Mouse (Mus musculus) kidney, postnatal 14 days (tissue): ENCODE results near the gene Pde2a.

Experiments used
- DNase-seq: peaks from one replicate; pipeline ENCODE4 v3.0.0; 2022; ENCODE audit warnings: mixed read lengths

Pde2a gene

DNA sequence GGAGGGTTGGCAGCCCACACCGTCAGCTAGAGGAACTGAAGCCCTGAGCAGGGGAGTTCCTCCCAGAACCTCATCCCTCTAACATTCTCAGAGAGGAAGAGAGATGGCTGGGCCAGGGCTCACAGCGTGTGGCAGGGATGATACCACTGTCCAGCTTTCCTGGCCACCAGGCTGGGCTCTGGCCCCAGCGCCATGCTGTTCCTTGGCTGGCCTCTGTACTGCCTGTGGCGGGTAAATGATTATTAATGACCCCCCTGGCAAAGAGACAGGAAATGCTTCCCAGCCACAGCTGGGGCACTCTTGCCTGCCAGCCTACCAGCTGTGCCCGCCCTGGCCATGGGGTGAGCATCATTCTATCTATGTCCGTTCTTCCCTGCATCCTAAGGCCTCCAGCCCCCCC, 33.6 kb downstream of the Pde2a start:
- no peak for DNase-seq

DNA sequence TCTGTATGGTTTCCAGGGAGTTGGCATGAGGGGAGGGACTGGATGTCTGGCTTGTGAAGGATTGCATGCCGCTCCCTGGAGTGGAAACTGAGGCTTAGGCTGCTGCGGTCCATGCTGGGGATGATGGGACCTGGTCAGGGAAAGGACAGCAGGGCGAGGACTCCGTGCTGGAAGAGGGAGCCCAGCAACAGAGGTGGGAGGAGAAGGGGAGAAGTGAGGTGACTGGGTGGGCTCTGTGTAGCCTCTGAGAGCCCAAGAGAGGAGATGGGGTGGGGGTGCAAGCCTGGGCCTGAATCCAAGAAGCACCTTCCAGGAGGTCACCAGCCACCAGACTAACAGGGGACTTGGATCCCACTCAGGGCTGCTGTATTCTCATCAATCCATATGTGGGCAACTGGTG, 34.8 kb downstream of the Pde2a start:
- DNase-seq = no peak

DNA sequence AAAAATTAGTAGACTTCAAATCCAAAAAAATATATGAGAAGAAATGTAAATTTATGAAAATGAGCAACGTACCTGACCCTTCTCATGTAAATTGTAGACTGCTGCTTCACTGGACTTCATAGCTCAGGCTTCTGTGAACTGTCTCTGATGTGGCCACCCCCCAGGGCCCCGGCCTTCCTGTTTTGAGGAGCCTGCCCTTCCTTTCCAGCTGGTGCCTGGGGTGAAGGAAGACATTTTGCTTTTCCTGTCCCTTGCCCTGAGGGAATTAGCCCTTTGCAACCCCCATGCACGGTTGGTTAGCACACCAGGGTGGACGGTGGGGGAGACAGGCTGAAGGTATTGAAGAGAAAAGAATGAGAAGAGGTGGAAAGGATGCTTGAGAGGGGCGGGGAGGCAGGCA, 35.3 kb downstream of the Pde2a start:
- DNase-seq = no peak

DNA sequence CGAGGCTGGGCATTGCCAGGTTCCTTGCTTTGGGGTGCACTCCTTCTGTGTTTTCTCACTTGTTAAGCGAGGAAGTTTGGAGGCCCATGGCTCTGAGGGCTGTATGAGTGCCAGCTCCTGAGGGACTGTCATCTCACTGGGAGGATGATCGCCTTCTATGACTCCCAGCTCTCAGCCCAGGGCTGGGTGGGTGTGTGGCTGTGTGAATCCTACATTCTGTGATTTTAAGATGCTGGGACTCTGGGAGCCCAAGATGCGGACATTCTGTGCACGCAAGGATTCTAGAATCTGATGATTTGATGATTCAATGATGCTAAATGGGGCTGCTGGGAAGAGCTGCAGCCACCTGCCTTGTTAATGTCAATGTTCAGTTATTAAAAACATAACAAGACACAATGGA, 35.8 kb downstream of the Pde2a start:
- no peak for DNase-seq

DNA sequence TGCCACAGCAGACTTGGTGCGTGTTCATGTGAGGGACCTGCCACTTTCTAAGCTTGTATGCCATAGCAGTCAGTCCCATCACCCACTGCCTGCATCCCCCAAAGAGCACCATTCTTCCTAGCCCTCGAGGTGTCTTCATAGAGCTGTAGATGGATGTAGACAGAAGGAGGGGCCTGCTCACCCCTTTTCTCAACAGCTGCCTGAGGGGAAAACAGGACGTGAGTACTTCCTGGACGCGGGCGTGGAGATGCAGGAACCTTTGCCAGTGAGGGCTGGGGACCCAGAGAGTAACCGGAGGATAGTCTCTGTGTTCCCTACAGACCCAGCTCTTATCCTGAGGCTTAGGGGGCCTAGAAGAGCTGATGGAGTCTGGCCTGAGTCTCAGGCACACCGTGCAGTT, 36.3 kb downstream of the Pde2a start:
- DNase-seq = peak; percentile 55

- DNase-seq = no peak
Measured at GRCm38 (mm10) chr7:101458278-101458781, 36.8 kb downstream of the Pde2a start.

GRCm38 (mm10) chr7:101459305-101459813, 37.9 kb downstream of the Pde2a start:
- DNase-seq = no peak

GRCm38 (mm10) chr7:101459923-101460607, 38.6 kb downstream of the Pde2a start:
- DNase-seq = peak; percentile 56

GRCm38 (mm10) chr7:101460608-101460957, 39.1 kb downstream of the Pde2a start:
- no peak for DNase-seq

DNA sequence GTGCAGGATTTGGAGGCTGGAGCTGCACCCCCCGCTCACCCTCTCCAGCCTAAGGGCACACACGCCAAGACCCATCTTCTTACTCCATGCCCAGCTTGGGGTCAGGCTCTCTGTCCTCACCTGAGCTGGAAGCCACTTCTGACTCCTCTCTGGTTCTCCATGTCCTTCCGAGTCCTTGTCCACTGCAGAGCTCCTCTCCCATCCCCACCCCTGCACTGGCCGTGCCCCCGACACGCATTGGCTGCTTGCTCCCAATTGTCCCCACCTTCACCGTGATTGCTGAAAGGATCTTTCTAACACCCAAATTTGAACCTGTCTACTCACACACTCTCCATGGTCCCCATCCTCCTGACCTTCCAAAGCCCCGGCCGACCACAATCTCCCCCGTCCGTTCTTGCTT, 40.1 kb downstream of the Pde2a start:
- no peak for DNase-seq

- DNase-seq = peak; percentile 63
Measured at GRCm38 (mm10) chr7:101462327-101463068, 41.0 kb downstream of the Pde2a start.

GRCm38 (mm10) chr7:101463665-101464271, 42.3 kb downstream of the Pde2a start:
- no peak for DNase-seq

DNA sequence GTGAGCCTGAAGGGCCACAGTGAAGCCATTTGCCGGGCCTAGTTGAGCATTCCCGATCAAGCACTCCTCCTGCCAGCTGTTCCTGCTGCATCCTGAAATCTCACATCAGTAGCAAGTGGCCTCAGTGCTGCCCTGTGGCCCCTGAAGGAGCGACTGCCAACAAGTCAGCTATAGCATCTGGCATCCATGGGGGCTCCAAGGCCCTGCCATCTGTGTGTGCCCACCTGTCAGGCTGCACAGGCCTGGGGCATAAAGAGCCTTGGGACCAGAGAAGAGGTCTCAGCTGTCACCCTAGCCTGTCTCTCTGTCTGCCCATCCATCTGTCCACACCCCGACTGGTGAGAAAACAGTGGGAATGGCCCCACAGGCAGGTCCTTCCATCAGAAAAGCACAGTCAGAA, 43.4 kb downstream of the Pde2a start:
- no peak for DNase-seq

- DNase-seq = peak; percentile 86
Measured at GRCm38 (mm10) chr7:101465392-101465791, 43.9 kb downstream of the Pde2a start.

DNA sequence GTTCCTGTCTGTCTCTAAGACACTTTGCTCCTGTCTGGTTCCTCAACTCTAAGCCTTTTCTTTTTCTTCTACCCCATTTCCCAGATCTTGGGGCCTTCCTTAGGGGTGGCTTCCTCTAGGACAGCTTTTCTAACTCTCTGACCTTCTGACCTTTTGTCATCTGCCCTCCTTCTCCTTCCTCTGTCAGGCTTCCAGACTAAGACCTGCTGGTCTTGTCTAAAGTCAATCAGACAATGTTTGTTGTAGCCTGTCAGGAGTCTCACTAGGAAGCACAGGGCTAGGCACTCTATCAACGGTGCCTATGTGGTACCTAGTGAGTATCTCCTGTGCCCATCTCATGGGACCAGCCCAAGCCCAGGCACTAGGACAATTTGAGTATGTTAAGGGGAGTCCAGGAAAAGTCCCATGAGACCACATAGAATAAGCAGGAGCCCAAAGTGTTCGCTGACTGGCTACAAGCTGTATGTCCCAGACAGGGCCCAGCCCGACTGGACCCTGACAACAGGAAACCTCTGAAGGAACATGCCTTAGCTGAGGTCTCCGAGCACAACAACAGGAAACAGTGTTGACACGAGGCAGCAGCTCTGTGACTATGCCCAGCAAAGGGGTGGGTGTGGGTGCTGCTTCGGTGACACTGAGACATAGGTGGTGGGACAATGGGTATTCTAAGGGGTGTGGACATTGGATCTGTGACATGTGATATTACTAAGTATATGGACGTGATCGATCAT, 44.5 kb downstream of the Pde2a start:
- peak; percentile 76 for DNase-seq

DNA sequence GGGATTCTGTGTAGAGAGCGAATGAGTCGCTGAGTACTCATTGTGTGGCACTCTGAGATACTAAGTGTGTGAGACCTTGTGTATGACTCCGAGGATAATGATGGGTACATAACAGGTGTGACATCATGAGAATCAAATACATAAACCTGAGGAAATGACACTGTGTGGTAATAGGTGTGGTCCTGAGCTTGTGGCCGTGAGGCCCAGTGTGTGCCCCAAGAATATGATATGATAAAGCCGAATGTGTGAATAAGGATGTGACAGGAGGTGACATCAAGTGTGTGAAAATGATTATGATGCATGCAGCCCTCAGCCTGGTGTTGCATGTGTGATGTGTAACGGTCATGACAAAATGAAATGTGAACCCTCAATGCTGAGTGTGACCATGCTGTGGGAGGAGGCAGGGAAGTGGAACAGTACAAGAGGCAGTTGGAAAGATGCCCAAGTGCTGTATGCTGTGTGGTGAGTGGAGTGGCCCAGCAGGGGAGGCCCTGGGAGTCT, 45.1 kb downstream of the Pde2a start:
- peak; percentile 77 for DNase-seq

DNA sequence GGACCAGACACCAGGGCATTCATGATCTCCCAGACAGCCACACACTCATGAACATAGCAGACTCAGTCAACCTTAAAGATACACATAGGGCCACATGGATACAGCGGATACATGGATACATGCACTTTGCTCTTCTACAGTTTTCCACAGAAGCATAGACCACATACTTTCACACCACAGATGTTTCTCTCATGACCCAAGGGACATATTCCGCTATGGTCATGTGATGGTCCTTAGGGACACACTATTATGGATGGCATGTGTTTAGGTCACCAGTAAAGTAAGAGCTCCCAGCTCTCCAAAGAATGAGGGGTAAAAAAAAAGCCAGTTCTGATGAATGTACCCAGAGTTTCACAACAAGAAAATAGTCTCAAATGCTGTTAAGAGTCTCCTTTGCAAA, 49.9 kb downstream of the Pde2a start:
- DNase-seq = no peak

- peak; percentile 38 for DNase-seq
Measured at GRCm38 (mm10) chr7:101471968-101472480, 50.5 kb downstream of the Pde2a start.

DNA sequence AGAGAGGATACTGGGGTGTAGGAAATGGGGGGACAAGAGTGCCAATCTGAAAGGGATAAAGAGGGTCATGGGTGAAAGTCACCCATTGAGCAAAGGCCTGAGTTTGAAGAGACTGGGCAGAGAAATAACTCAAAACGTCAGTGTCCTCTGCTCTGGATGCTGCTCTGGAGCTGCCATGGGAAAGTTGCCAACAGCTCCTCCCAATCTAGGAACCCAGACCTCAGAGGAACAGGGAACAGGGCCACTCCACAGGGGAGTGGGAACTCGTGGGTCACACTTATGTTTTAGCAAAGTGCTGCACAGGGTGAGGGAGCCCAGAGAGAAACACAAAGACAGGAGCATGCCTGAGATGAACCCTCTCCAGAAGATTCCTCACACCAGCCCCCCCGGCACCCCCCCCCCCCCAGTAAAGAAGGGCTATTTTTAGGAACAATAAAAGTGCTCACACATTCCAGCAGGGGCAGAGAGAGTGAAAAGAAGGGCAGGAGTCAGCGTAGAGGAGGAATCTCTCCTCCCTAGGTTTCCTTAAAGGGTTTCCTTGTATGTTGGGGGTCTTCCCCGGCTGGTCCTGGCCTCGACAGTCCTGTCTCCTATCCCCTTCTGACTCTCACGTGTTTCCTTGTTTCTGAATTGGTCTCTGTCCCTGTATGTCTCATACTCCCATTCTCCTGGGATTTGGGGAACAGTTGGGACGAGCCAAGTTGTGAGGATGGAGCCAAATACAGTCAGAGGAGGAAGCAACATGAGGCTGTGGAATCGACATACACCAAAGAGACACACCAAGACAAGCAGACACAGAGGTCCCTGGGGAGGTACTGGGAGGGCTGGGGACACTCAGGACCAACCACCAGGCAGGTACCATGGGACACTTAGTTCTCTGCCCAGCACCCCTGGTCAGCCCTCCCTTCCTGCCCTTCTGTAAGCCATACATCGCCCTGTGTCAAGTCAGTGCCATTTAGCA, 51.4 kb downstream of the Pde2a start:
- peak; percentile 49 for DNase-seq

- DNase-seq = no peak
Measured at GRCm38 (mm10) chr7:101474399-101474811, 52.9 kb downstream of the Pde2a start.

DNA sequence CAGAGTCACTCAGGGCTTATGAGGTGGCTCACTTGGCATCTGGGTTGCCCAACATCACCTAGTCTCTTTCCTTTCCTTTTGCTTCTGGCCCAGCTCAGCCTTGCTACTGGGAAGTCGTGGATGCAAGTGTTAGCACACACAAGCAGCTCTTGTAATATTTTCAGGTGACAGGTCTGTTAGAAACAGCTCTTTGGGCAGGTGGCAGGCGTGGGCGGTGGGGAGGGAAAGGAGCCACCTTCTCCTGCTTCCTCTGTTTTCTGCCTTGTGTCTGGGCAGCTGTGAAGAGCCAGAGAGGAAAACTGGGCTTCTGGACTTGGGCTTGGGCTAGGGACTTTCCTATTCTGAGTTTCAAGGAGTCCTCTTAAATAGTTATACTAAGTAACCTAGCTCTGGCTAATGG, 54.5 kb downstream of the Pde2a start:
- no peak for DNase-seq
